Mouse (Mus musculus) forebrain, embryonic 13.5 days (tissue): Measurements from ENCODE around the gene Zfp85. TPM values are rescaled to one million over a fixed set of nuclear protein-coding genes. Genes with fewer than 3 reads are reported as not detected.
"Not testable (repeated sequence)": the region's sequence is repeated elsewhere in the genome, so short reads cannot be mapped to it uniquely, and the experiment has no call there.

ENCODE experiments used
- ATAC-seq: fragments of 200-750 bp; cut with Nextera tagmentation; 2 replicates; pipeline ENCODE4 v1.8.0; 2017
- H3K27ac ChIP-seq: fragments of 300-500 bp; sonication (generic); 2 replicates; pipeline ENCODE4 v1.5.1; 2015; ENCODE audit warnings: inconsistent platforms, mild to moderate bottlenecking, moderate library complexity
- H3K27me3 ChIP-seq: fragments of 300-500 bp; sonication (generic); 2 replicates; pipeline ENCODE4 v1.6.1; 2015; ENCODE audit warnings: mild to moderate bottlenecking, inconsistent platforms
- H3K36me3 ChIP-seq: fragments of 300-500 bp; sonication (generic); 2 replicates; pipeline ENCODE4 v1.6.1; 2015; ENCODE audit warnings: mild to moderate bottlenecking, inconsistent platforms; ENCODE audit not compliant: poor library complexity, severe bottlenecking
- H3K4me1 ChIP-seq: fragments of 300-500 bp; sonication (generic); 2 replicates; pipeline ENCODE4 v1.6.1; 2015; ENCODE audit warnings: inconsistent platforms
- H3K4me2 ChIP-seq: fragments of 300-500 bp; sonication (generic); 2 replicates; pipeline ENCODE4 v1.6.1; 2015; ENCODE audit warnings: inconsistent platforms, mild to moderate bottlenecking, moderate library complexity
- H3K4me3 ChIP-seq: fragments of 300-500 bp; sonication (generic); 2 replicates; pipeline ENCODE4 v1.5.1; 2015; ENCODE audit warnings: mild to moderate bottlenecking, inconsistent platforms
- H3K9ac ChIP-seq: fragments of 300-500 bp; sonication (generic); 2 replicates; pipeline ENCODE4 v1.6.1; 2015; ENCODE audit warnings: mild to moderate bottlenecking, inconsistent platforms
- H3K9me3 ChIP-seq: fragments of 300-500 bp; sonication (generic); replicated peaks from 2 replicates; pipeline ENCODE4 v1.6.1; 2016; ENCODE audit warnings: inconsistent platforms
- WGBS: fragments of 180-500 bp; shearing (Covaris S2); methylation state at CpG from one replicate; pipeline ENCODE4 v1.1.7; 2015; 5-methylcytosine and 5-hydroxymethylcytosine counted together
- polyA plus RNA-seq: library from polyadenylated mRNA; unstranded; fragments of >200 nt; fragmentation: Nextera tagmentation; extraction: Ambion mirVana; gene quantifications from 2 replicates; pipeline ENCODE4 v1.2.1, GENCODE M21; 2015

Gene Zfp85
- polyA plus RNA-seq, result 6.8 and 8.7 TPM in 2 replicates

GRCm38 (mm10) chr13:67754333-67755306 lies at the start of gene Zfp85:
Gene Zfp85, minus strand, starts transcription at chr13:67755228.
- no peaks in the 10 kb centered on the region for H3K27me3 ChIP-seq
- 7% methylated on average over 24 of the region's 24 CpGs for WGBS

GRCm38 (mm10) chr13:67799151-67799550 lies 44.1 kb upstream of the Zfp85 start:
- 73% methylated on average over 3 of the region's 3 CpGs for WGBS
- not testable (repeated sequence) for H3K4me2 ChIP-seq, H3K9me3 ChIP-seq, H3K27ac ChIP-seq, H3K4me1 ChIP-seq, H3K9ac ChIP-seq, H3K4me3 ChIP-seq, H3K27me3 ChIP-seq, ATAC-seq, H3K36me3 ChIP-seq

More at GRCm38 (mm10) chr13:67754333-67755306, at the start of gene Zfp85:
- peak within 1 kb of the TSS; percentile 57 for H3K4me3 ChIP-seq
- H3K27ac ChIP-seq, result no peak within 1 kb of the TSS
- H3K9me3 ChIP-seq, result no peaks in the 10 kb centered on the region
- H3K9ac ChIP-seq, result peak within 1 kb of the TSS; percentile 68
- peak within 1 kb of the TSS; percentile 66 for H3K4me2 ChIP-seq
- peaks cover 13% of the 10 kb centered on the region for H3K36me3 ChIP-seq
- peak; percentile 97 for ATAC-seq
- peaks cover 4% of the 10 kb centered on the region for H3K4me1 ChIP-seq

- Histone ChIP-seq H3K4me3 (no peak overlapping the region), H3K36me3 (no peaks in the 10 kb centered on the region), H3K4me1 (no peaks in the 10 kb centered on the region), H3K27me3 (no peaks in the 10 kb centered on the region), H3K4me2 (no peak overlapping the region), H3K9me3 (no peaks in the 10 kb centered on the region), H3K27ac (no peak overlapping the region), H3K9ac (no peak overlapping the region)
- 40% methylated on average over 3 of the region's 3 CpGs for WGBS
- no peak for ATAC-seq
Measured at GRCm38 (mm10) chr13:67798618-67799017, 43.6 kb upstream of the Zfp85 start.

GRCm38 (mm10) chr13:67791921-67792455 lies 37.0 kb upstream of the Zfp85 start:
- Histone ChIP-seq H3K27me3 (no peaks in the 10 kb centered on the region), H3K36me3 (peaks cover 17% of the 10 kb centered on the region), H3K4me2 (no peak overlapping the region), H3K4me1 (no peaks in the 10 kb centered on the region), H3K4me3 (no peak overlapping the region), H3K27ac (no peak overlapping the region), H3K9me3 (no peaks in the 10 kb centered on the region), H3K9ac (no peak overlapping the region)
- ATAC-seq, result no peak
- 90% methylated on average over 10 of the region's 10 CpGs for WGBS

- Histone ChIP-seq H3K4me1 (peaks cover 6% of the 10 kb centered on the region), H3K4me3 (peak within 1 kb of the TSS; percentile 64), H3K9me3 (no peaks in the 10 kb centered on the region), H3K4me2 (peak within 1 kb of the TSS; percentile 76), H3K36me3 (no peaks in the 10 kb centered on the region), H3K27ac (no peak within 1 kb of the TSS), H3K27me3 (no peaks in the 10 kb centered on the region), H3K9ac (peak within 1 kb of the TSS; percentile 73)
- ATAC-seq, result peak; percentile 98
- WGBS, result 7% methylated on average over 26 of the region's 26 CpGs
Measured at GRCm38 (mm10) chr13:67779265-67780221, 24.5 kb upstream of the Zfp85 start, which contains the start of gene Zfp493. Gene Zfp493, plus strand, starts transcription at chr13:67779693.

GRCm38 (mm10) chr13:67763031-67763768 lies 8.2 kb upstream of the Zfp85 start:
- Histone ChIP-seq H3K36me3 (no peaks in the 10 kb centered on the region), H3K27me3 (no peaks in the 10 kb centered on the region), H3K9ac (no peak overlapping the region), H3K4me3 (no peak overlapping the region), H3K4me2 (no peak overlapping the region), H3K9me3 (no peaks in the 10 kb centered on the region), H3K4me1 (no peaks in the 10 kb centered on the region), H3K27ac (no peak overlapping the region)
- no peak for ATAC-seq
- WGBS, result 86% methylated on average over 2 of the region's 2 CpGs

GRCm38 (mm10) chr13:67759966-67760365 lies 4.9 kb upstream of the Zfp85 start:
- Histone ChIP-seq H3K9ac (no peak overlapping the region), H3K27me3 (no peaks in the 10 kb centered on the region), H3K4me2 (no peak overlapping the region), H3K4me1 (no peaks in the 10 kb centered on the region), H3K4me3 (no peak overlapping the region), H3K36me3 (no peaks in the 10 kb centered on the region), H3K9me3 (no peaks in the 10 kb centered on the region), H3K27ac (no peak overlapping the region)
- whole genome bisulfite sequencing, result 86% methylated on average over 1 of the region's 1 CpGs
- ATAC-seq, result no peak

- no peak overlapping the region for H3K4me2 ChIP-seq
- H3K4me1 ChIP-seq, result peaks cover 4% of the 10 kb centered on the region
- no peak overlapping the region for H3K27ac ChIP-seq
- ATAC-seq, result no peak
- 81% methylated on average over 6 of the region's 6 CpGs for WGBS
- H3K9ac ChIP-seq, result no peak overlapping the region
- H3K9me3 ChIP-seq, result no peaks in the 10 kb centered on the region
- peaks cover 9% of the 10 kb centered on the region for H3K36me3 ChIP-seq
- H3K27me3 ChIP-seq, result no peaks in the 10 kb centered on the region
- H3K4me3 ChIP-seq, result no peak overlapping the region
Measured at GRCm38 (mm10) chr13:67755761-67756160, 733 bp upstream of the Zfp85 start.

GRCm38 (mm10) chr13:67743896-67744295 lies 11.1 kb downstream of the Zfp85 start:
- Histone ChIP-seq H3K27ac (no peak overlapping the region), H3K4me2 (no peak overlapping the region), H3K9me3 (peaks cover 8% of the 10 kb centered on the region; the same call in 1 of the 2 replicates), H3K36me3 (peaks cover 19% of the 10 kb centered on the region), H3K9ac (no peak overlapping the region), H3K27me3 (no peaks in the 10 kb centered on the region), H3K4me1 (no peaks in the 10 kb centered on the region), H3K4me3 (no peak overlapping the region)
- WGBS, result 88% methylated on average over 9 of the region's 9 CpGs
- ATAC-seq, result no peak

GRCm38 (mm10) chr13:67742941-67743340 lies 12.1 kb downstream of the Zfp85 start:
- no peak overlapping the region for H3K9ac ChIP-seq
- H3K4me3 ChIP-seq, result no peak overlapping the region
- H3K4me1 ChIP-seq, result no peaks in the 10 kb centered on the region
- H3K27ac ChIP-seq, result no peak overlapping the region
- no peaks in the 10 kb centered on the region for H3K27me3 ChIP-seq
- peaks cover 10% of the 10 kb centered on the region for H3K36me3 ChIP-seq
- H3K4me2 ChIP-seq, result no peak overlapping the region
- WGBS, result 96% methylated on average over 3 of the region's 3 CpGs
- H3K9me3 ChIP-seq, result 0 out of 2 replicates have a peak, but pooled peaks cover under 1% of the 10 kb centered on the region
- ATAC-seq, result no peak

GRCm38 (mm10) chr13:67734391-67734790 lies 20.6 kb downstream of the Zfp85 start:
- not testable (repeated sequence) for H3K9ac ChIP-seq, ATAC-seq
- 92% methylated on average over 9 of the region's 9 CpGs for WGBS

More at GRCm38 (mm10) chr13:67734391-67734790, 20.6 kb downstream of the Zfp85 start:
- not testable (repeated sequence) for H3K9me3 ChIP-seq, H3K27me3 ChIP-seq, H3K4me2 ChIP-seq, H3K36me3 ChIP-seq, H3K4me1 ChIP-seq, H3K27ac ChIP-seq, H3K4me3 ChIP-seq
